Mouse (Mus musculus) liver, postnatal 0 days (tissue): ENCODE measurements around the gene Pdss2. TPM values are rescaled to one million over a fixed set of nuclear protein-coding genes. Genes with fewer than 3 reads are reported as not detected.
"Not testable (repeated sequence)": the region's sequence is repeated elsewhere in the genome, so short reads cannot be mapped to it uniquely, and the experiment has no call there.

Experiments
- ATAC-seq: fragments of 200-750 bp; cut with Nextera tagmentation; 2 replicates; pipeline ENCODE4 v1.8.0; 2017; ENCODE audit warnings: mild to moderate bottlenecking, moderate library complexity
- DNase-seq: peaks from one replicate; pipeline ENCODE4 v3.0.0-alpha.2; 2016
- H3K27ac ChIP-seq: fragments of 300-500 bp; sonication (generic); 2 replicates; pipeline ENCODE4 v1.5.1; 2014; ENCODE audit warnings: antibody characterized with exemption, moderate library complexity, mild to moderate bottlenecking, low read depth
- H3K27me3 ChIP-seq: fragments of 300-500 bp; sonication (generic); 2 replicates; pipeline ENCODE4 v1.6.1; 2014; ENCODE audit warnings: low read length, control low read depth, mixed read lengths; ENCODE audit not compliant: insufficient read depth
- H3K36me3 ChIP-seq: fragments of 300-500 bp; sonication (generic); replicated peaks from 2 replicates; pipeline ENCODE4 v1.6.1; 2014; ENCODE audit warnings: mild to moderate bottlenecking, control low read depth, low read length, moderate library complexity, mixed read lengths; ENCODE audit not compliant: insufficient read depth
- H3K4me1 ChIP-seq: fragments of 300-500 bp; sonication (generic); 2 replicates; pipeline ENCODE4 v1.6.1; 2014; ENCODE audit warnings: antibody characterized with exemption, mild to moderate bottlenecking, control low read depth; ENCODE audit not compliant: insufficient read depth
- H3K4me2 ChIP-seq: fragments of 300-500 bp; sonication (generic); 2 replicates; pipeline ENCODE4 v1.6.1; 2014; ENCODE audit warnings: low read depth, mild to moderate bottlenecking, low read length, moderate library complexity, mixed read lengths
- H3K4me3 ChIP-seq: fragments of 300-500 bp; sonication (generic); 2 replicates; pipeline ENCODE4 v1.5.1; 2014; ENCODE audit warnings: low read depth, low read length
- H3K9ac ChIP-seq: fragments of 300-500 bp; sonication (generic); replicated peaks from 2 replicates; pipeline ENCODE4 v1.6.1; 2014; ENCODE audit warnings: mild to moderate bottlenecking, moderate library complexity
- H3K9me3 ChIP-seq: fragments of 300-500 bp; sonication (generic); 2 replicates; pipeline ENCODE4 v1.6.1; 2016; ENCODE audit warnings: mild to moderate bottlenecking, control low read depth, low read length, mixed read lengths
- CTCF ChIP-seq: sonication (generic); IDR thresholded peaks from 2 replicates; pipeline ENCODE4 v1.5.1; 2016; ENCODE audit warnings: antibody characterized with exemption, low read depth
- EP300 ChIP-seq: IDR thresholded peaks from 2 replicates; pipeline ENCODE4 v1.6.1; 2016; ENCODE audit warnings: antibody characterized with exemption, low read depth, mild to moderate bottlenecking
- WGBS: fragments of 180-500 bp; shearing (Covaris S2); extraction: QIAGEN DNeasy Blood & Tissue Kit; methylation state at CpG from one replicate; pipeline ENCODE4 v1.1.7; 2014; ENCODE audit not compliant: insufficient replicate concordance; 5-methylcytosine and 5-hydroxymethylcytosine counted together
- polyA plus RNA-seq: library from polyadenylated mRNA; unstranded; fragments of >200 nt; fragmentation: Nextera tagmentation; extraction: Ambion mirVana; gene quantifications from 2 replicates; pipeline ENCODE4 v1.2.1, GENCODE M21; 2015

The Pdss2 gene
- polyA plus RNA-seq, 1 experiment from 2014 or later = 4.5 TPM

GRCm38 (mm10) chr10:43252324-43252723, 31.0 kb downstream of the Pdss2 start:
- H3K4me3 ChIP-seq = no peak overlapping the region
- ATAC-seq (no peak), DNase-seq (no peak)
- WGBS = 56% methylated on average over 4 of the region's 4 CpGs
- H3K4me1 ChIP-seq = peaks cover 5% of the 10 kb centered on the region; the same call in 1 of the 2 replicates
- no peaks in the 10 kb centered on the region for H3K27me3 ChIP-seq
- no peak overlapping the region for H3K4me2 ChIP-seq
- H3K36me3 ChIP-seq = no peaks in the 10 kb centered on the region
- no peak overlapping the region for H3K9ac ChIP-seq
- H3K9me3 ChIP-seq = no peaks in the 10 kb centered on the region
- no peak for TF ChIP-seq CTCF
- TF ChIP-seq EP300 = no peak
- no peak overlapping the region for H3K27ac ChIP-seq

DNA sequence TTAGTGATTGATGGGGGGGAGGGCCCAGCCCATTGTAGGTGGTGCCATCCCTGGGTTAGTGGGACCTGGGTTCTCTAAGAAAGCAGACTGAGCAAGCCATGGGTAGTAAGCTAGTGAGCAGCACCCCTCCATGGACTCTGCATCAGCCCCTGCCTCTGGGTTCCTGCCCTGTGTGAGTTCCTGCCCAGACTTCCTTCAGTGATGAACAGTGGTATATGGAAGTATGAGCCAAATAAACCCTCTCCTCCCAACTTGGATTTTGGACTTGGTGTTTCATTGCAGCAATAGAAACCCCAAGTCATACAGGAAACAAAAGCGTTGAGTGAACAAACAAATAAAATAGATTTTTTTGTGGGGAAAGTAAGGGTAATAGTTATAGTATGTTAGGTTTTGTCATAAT, 35.7 kb downstream of the Pdss2 start:
- H3K9ac ChIP-seq, H3K36me3 ChIP-seq, H3K4me2 ChIP-seq, H3K4me3 ChIP-seq, DNase-seq, ATAC-seq, H3K27ac ChIP-seq, H3K27me3 ChIP-seq, H3K9me3 ChIP-seq, H3K4me1 ChIP-seq: not testable (repeated sequence)
- no CpG with 5 or more reads among the region's 1 CpGs for WGBS

GRCm38 (mm10) chr10:43257500-43257899, 36.2 kb downstream of the Pdss2 start:
- H3K4me3 ChIP-seq, ATAC-seq, H3K36me3 ChIP-seq, H3K9me3 ChIP-seq, H3K9ac ChIP-seq, H3K27me3 ChIP-seq, H3K4me1 ChIP-seq, DNase-seq, H3K27ac ChIP-seq, H3K4me2 ChIP-seq: not testable (repeated sequence)
- 44% methylated on average over 8 of the region's 8 CpGs for WGBS

GRCm38 (mm10) chr10:43271318-43271717, 50.0 kb downstream of the Pdss2 start:
- WGBS = 55% methylated on average over 2 of the region's 2 CpGs
- ATAC-seq = peak; percentile 70

GRCm38 (mm10) chr10:43272381-43272780, 51.1 kb downstream of the Pdss2 start:
- Histone ChIP-seq H3K4me3 (no peak overlapping the region), H3K27ac (no peak overlapping the region), H3K36me3 (no peaks in the 10 kb centered on the region), H3K9ac (no peak overlapping the region), H3K9me3 (no peaks in the 10 kb centered on the region), H3K4me1 (peaks cover 5% of the 10 kb centered on the region), H3K27me3 (no peaks in the 10 kb centered on the region), H3K4me2 (no peak overlapping the region)
- 83% methylated on average over 4 of the region's 4 CpGs for WGBS
- no peak for DNase-seq
- TF ChIP-seq EP300 (no peak), CTCF (no peak)
- no peak for ATAC-seq

More at GRCm38 (mm10) chr10:43271318-43271717, 50.0 kb downstream of the Pdss2 start:
- no peak overlapping the region for H3K9ac ChIP-seq
- DNase-seq = no peak
- no peaks in the 10 kb centered on the region for H3K27me3 ChIP-seq
- no peak overlapping the region for H3K4me3 ChIP-seq
- H3K27ac ChIP-seq = no peak overlapping the region
- peak; percentile 22; the same call in 1 of the 2 replicates for TF ChIP-seq CTCF
- TF ChIP-seq EP300 = no peak
- H3K9me3 ChIP-seq = no peaks in the 10 kb centered on the region
- H3K4me2 ChIP-seq = no peak overlapping the region
- 0 out of 2 replicates have a peak, but pooled peaks cover 2% of the 10 kb centered on the region for H3K4me1 ChIP-seq
- H3K36me3 ChIP-seq = no peaks in the 10 kb centered on the region

- no peak overlapping the region for H3K9ac ChIP-seq
- no peak for DNase-seq
- H3K4me1 ChIP-seq = peaks cover 10% of the 10 kb centered on the region
- no peaks in the 10 kb centered on the region for H3K27me3 ChIP-seq
- no peak for ATAC-seq
- no peaks in the 10 kb centered on the region for H3K36me3 ChIP-seq
- no peak overlapping the region for H3K4me2 ChIP-seq
- H3K4me3 ChIP-seq = no peak overlapping the region
- WGBS = 82% methylated on average over 3 of the region's 3 CpGs
- no peak overlapping the region for H3K27ac ChIP-seq
- TF ChIP-seq CTCF = no peak
- TF ChIP-seq EP300 = no peak
- H3K9me3 ChIP-seq = no peaks in the 10 kb centered on the region
Measured at GRCm38 (mm10) chr10:43273057-43273456, 51.8 kb downstream of the Pdss2 start.

DNA sequence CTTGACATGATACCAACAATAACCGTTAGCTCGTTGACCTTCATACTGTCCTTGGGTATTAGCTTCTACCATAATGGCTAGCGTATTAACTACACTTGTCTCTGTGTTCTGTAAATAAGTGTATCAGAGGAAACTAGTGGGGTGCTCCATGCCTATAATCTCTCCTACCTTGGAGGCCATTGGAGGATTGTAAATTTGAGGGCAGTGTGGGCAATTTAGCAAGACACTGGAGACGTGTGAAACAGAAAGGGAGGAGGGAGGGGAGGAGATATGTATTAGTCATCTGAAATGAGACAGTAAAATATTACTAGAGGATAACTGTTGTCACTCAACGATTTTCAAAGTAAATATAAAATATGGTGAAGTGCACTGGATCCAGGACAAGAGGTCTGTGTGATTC, 54.2 kb downstream of the Pdss2 start:
- Histone ChIP-seq H3K4me3 (no peak overlapping the region), H3K27me3 (no peaks in the 10 kb centered on the region), H3K9ac (no peak overlapping the region), H3K9me3 (no peaks in the 10 kb centered on the region), H3K36me3 (no peaks in the 10 kb centered on the region), H3K4me1 (peaks cover 10% of the 10 kb centered on the region), H3K4me2 (no peak overlapping the region), H3K27ac (no peak overlapping the region)
- TF ChIP-seq EP300 = no peak
- TF ChIP-seq CTCF = no peak
- 75% methylated on average over 5 of the region's 5 CpGs for WGBS
- no peak for ATAC-seq
- no peak for DNase-seq
